Mouse (Mus musculus) activated CD4-positive, CD25-positive, alpha-beta regulatory T cell, adult 9 weeks (primary cell): Measurements from ENCODE around the gene 4930426L09Rik. TPM values are rescaled to one million over a fixed set of nuclear protein-coding genes. Genes with fewer than 3 reads are reported as not detected.

Experiments
- polyA plus RNA-seq: library from polyadenylated mRNA; unstranded; fragments of 100-300 nt; shearing (Covaris generic); gene quantifications from one replicate; pipeline ENCODE4 v1.2.1, GENCODE M21; 2017

4930426L09Rik gene
- 0.50 TPM for polyA plus RNA-seq

DNA sequence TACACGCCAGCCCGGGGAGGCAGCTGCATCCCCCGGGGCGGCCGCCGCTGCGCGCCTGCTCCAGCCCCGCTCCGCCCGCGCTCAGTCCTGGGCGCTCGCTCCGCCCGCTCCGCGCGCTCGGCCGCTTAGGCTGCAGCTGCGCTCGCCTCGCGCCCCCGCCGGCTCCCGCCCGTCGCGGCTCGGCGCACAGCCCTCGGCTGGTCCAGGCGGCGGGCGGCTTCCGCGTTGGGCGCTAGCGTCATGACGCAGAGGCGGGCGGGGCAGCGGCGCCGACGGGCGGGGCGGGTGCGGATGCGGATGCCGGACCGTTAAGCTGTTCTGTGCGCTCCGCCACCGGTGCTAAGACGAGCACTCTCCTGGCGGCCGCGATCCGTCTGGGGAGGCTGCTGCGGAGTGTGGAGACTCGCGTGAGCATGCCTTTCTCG is at the start of gene 4930426L09Rik, which contains the start of gene Pip4k2a:
Gene 4930426L09Rik (plus strand): TSS at position 290 of the 425 bp plus-strand sequence.
Gene Pip4k2a (minus strand): TSS at position 73 of the 425 bp plus-strand sequence.

Other genes with a start within 250 kb of the 4930426L09Rik start
- gene Pip4k2a, start 217 bp upstream of the 4930426L09Rik start, polyA plus RNA-seq: 24.0 TPM
- 3.7 TPM for gene Armc3, start 201.0 kb downstream of the 4930426L09Rik start, polyA plus RNA-seq